Mouse (Mus musculus): ENCODE measurements around the gene Clip3.

The Clip3 gene

DNA sequence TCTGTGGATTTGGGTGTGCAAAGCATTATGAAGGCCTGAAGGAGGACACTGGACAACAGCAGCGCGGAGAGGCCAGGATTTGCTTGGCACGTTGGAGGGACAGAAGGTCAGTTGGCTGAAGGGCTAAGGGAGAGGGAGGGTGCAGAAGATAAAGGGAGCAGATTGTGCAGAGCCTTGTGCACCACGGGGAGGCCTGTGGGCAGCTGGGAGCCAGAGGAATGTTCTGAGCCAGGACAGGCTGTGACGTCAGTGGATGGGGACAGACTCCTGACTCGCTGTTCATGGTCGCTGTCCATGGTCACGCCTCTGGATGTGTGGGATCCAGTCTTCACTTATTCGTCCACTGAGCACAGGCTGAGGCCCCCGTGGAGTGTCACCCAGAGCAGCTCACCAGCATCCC is 3.6 kb downstream of the Clip3 start:
- in situ Hi-C loops (cut with MboI, MseI) = no loop called here

DNA sequence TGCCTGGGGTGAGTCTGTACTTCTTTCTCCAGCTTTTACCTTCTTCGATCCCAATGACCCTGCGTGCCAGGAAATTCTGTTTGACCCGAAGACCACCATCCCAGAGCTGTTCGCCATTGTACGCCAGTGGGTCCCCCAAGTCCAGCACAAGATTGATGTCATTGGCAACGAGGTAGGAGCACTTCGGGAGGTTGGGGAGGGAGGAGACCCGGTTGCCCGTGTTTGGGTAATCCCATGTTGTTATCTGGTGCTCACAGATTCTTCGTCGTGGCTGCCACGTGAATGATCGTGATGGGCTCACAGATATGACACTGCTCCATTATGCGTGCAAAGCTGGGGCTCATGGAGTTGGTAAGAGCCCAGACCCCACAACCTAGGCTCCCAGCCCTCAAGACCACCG is 5.3 kb downstream of the Clip3 start:
- in situ Hi-C loops (cut with MboI, MseI) = no loop called here

DNA sequence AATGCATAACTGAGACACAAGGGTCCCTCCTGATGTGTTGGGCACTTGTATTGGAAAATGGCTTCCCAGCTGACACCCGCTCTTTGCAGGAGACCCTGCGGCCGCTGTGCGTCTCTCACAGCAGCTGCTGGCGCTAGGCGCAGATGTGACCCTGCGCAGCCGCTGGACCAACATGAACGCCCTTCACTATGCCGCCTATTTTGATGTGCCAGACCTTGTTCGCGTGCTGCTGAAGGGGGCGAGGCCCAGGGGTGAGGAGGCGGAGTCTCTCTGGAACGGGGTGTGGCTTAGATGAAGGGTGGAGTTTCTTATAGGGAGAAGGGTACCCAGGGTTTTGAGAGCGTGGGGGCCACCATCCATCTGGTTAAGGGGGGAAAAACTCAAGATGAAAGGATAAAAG is 5.7 kb downstream of the Clip3 start:
- in situ Hi-C loops (cut with MboI, MseI) = no loop called here

DNA sequence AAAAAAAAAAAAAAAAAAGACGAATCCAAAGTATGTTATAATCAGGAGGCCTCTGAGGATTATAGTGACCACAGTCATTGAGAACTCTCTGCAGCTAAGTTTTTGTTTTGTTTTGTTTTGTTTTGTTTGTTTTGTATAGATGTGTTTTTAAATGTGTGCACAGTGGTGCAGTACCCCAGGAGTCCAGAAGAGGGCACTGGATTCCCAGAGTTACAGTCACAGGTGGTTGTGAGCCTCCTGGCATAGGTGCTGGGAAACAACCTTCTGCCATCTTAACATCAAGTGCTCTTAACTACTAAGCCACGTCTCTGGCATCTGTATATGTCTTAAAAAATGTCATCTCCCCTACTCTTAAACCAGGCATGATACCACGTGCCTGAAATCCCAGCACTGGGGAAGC is 9.4 kb downstream of the Clip3 start:
- in situ Hi-C loops (cut with MboI, MseI) = no loop called here

DNA sequence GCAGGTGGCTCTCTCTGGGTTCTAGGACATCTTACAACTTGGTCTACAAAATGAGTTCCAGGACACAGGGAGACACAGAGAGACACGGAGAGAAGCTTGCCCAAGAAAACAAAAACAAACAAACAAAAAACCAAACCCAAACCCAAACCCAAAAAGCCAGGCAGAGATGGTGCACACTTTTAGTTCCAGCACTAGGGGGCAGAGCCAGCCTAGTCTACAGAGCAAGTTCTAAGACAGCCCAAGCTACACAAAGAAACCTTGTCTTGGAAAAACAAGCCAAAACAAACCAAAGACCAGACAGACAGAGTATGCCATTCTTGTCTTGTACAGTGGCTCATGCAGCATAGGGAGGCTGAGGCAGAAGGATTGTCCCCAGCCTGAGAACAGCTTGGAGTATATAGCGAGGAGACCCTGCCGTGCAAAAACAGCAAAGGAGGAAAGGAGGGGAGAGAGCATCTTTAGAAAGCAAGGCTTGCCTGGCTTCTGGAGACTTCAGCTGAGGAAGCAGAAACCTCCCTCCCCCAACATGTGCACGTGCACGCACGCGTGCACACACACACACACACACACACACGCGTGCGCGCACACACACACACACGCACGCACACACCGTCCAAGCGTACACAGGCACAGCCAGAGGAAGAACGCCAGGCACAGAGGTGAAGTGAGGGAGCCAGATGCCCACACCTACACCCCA is 14.7 kb downstream of the Clip3 start:
- in situ Hi-C loops (cut with MboI, MseI) = no loop called here

DNA sequence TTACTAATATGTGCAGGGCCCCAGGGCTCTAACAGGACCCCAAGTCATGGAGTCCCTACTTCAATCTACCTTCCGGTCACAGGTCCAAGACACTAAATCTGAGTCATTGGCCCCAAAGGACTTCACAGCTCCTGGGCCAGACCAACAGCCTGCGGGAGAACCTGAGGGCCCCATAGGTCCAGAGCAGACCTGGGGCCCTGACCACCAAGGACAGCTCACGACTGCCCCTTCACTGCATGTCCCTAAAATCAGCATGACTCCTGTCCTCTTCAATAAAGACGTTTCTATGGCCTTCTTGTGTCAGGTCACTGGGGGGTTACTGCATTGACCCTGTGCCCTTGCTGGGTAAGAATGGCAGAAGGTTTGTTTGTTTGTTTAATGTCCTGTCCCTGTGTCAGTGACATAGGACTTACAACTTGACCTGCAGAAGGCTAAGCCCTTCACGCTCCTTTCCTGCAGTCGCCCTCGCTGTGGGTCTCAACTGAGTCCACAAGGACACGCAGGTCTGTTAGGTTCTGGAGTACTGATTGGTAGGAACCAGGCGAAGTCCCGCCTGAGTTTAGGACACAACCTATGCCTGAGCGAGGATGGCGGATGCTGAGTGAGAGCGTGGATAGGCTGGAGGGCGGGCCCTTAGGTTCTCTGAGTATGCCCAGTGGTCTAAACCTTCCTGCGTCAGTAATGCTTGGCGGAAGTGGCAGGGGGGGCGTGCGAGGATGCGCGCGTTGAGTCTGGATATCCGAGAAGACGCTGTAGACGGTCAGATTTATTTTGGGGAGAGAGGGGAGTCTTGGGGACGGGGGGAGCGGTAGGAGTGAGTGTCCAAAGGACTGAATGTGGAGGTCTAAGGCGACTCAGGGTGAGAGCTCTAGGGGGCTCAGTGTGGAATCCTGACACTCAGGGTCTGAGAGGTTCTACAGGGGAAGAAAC is 16.8 kb downstream of the Clip3 start, which contains the start of gene Alkbh6:
TSS of gene Alkbh6 (plus strand) at position 642 of the 930 bp plus-strand sequence.
- in situ Hi-C loops (cut with MboI, MseI) = no loop called here

DNA sequence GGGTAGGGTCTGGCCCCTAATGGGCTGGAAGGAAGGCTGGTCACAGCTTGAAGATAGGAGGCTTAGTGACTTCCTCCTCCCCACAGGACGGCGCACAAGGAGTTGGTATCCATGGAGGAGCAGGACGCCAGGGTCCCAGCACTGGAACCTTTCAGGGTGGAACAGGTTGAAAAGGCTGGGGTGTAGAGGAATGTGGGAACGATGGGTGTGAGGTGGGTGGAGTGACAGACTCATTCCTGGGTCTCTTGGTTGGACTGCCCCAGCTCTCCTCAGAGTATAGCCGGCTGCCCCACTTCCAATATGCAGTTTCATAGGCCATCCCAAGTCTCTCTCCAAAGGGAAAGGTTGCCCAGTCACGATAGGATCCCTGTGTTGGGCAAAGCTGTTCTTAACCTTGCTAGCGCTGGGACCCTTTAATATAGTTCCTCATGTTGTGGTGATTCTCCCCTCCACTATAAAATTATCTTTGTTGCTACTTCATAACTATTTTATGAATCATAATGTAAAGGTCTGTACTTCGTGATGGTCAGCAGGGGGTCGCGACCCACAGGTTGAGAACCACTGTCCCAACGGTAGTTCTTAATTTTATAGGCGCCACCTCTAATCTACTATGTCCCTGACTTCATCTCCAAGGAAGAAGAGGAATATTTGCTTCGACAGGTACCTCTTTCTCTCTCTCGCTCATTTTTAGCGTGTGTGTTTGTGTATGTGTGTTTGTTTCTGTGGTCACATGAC is 18.0 kb downstream of the Clip3 start:
- in situ Hi-C loops (cut with MboI, MseI) = no loop called here

DNA sequence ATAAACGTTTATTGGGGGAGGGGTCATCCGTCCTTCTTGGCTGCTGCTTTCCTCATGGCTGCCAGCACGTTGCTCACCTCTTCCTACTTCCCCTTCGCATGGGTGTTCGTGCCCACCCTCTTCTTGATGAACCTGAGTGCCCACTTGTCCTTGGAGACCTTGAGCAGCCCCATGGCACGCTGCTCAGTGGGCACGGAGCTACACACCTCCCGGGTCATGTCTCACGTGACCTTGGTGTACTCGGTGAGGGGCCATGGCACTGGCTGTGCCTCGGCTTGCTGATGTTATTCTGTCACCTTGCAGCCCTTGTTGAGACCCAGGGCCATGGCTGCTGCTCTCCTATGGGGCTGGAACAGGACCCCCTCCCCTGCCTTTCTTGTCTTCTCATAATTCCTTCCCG is 18.6 kb downstream of the Clip3 start:
- in situ Hi-C loops (cut with MboI, MseI) = no loop called here

DNA sequence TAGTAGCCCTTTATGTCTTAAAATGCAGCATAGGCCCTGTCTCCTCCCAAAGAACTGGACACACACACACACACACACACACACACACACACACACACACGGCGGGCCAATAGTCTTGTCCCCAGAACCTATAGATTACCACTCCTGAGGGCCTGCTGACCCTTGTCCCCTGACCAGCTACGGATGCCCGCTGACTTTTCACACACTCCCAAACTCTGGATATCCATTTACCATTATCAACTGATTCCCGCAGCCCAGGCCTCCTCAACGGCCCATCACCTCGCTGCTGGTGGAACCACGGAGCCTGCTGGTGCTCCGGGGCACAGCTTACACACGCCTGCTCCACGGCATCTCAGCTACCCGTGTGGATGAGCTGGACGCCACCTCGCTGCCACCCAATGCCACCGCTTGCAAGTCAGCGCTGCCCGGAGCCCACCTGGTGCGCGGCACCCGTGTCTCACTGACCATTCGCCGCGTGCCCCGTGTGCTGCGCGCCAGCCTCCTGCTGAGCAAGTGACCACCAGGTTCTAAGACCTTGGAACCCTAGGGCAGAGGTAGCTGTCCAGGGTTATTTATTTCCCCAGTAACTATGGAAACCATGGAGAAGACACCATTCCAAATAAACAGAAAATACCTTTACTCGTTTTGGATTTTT is 22.3 kb downstream of the Clip3 start:
- in situ Hi-C loops (cut with MboI, MseI) = no loop called here

DNA sequence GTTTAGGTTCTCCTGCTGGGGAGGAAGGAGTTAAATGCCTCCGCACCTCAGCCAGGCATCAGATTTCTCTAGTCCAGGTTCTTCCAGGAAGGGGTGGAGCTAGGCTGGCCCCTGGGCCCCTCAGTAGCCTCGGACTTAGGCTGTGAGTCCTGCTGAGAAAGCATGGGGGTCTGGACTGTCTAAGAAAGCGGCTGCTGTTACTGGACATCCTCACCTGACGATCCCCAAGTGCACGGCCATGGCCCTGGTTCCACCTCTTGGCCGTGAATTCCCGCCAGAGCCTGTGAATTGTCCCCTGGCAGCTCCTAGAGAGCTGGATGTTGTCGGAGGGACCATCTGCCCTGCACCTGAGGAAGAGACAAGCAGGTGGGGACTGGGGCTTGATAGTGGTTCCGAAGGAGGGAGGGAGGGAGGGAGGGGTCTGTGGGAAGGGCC is 23.2 kb downstream of the Clip3 start, which contains the start of gene Syne4:
TSS of gene Syne4 (plus strand) at position 87 of the 435 bp plus-strand sequence.
- in situ Hi-C loops (cut with MboI, MseI) = no loop called here

DNA sequence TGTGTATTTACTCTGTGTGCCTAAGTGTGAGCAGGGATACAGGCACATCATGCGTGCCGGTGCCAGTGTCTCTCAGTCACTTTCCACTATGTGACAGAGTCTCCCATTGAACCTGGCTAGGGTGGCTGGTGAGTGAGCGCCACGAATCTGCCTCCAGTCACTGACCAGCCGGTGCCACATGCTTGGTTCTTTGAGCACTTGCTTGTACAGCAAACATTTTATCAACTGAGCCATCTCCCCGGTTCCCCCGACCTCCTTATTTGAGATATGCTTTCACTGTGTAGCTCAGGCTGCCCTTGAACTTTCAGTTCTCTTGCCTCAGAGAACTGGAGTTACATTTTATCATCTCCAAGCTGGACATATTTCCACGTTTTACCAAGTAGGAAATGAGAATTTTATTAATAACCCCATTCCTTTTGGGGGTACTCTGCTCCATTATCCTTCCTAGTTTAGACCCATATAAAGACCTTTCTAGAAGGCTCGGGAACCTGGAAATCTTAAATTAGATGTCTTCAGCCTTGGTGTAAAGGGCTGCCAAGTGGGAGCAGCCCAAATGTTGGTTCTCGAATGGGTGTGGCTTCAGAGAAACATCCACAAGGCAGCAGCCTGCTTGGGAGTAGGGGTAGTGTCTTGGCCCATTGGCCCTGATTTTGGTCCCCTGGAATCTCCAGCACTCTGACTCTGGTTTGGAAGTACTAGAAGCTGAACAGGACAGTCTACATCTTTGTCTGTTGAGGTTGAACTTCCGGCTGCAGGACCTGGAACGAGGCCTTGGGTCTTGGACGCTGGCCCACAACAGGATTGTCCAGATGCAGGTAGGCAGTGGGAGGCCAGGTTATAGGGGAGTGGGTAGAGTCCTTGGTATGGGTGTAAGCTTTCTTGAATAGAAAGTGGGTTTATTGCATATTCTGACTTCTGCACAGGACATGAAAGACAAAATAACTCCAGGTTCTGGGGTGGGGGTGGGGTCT is 24.3 kb downstream of the Clip3 start:
- in situ Hi-C loops (cut with MboI, MseI) = no loop called here

DNA sequence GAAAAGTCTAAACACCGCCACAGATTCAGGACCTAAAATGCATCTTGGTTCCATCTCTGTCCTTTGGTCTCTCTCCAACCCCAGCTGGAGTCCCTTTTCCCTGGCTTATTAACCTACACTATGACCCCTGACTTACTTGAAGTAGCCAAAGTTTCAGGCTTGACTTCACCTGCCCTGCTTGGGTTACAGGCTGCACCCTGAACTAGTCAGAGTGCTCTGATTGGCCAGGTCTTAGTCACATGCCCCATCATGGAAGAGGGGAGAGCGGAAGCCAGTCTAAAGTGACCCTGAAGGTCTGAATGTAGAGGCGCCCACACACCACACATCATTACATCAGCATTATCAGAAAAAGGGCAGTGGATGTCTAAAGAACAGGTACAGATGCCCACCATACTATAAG is 26.6 kb downstream of the Clip3 start:
- in situ Hi-C loops (cut with MboI, MseI) = no loop called here

DNA sequence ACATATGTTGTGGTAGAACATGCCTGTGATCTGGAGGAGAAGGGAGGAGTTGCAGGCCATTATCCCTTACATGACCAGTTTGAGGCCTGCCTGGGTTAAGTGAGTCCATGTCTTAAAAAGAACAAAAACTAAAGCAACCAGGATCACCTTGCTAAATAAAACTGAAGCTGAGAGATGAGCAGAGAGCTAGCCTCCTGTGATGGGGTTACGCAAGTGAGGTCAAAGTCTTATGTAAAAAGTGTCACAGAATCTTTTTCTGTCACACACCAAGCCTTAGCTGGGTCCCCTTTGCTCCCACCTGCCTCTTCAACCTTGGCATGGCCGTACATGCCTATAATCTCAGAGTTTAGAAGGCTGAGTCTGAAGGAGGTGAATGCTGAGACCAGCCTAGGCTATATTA is 29.4 kb downstream of the Clip3 start:
- in situ Hi-C loops (cut with MboI, MseI) = no loop called here

DNA sequence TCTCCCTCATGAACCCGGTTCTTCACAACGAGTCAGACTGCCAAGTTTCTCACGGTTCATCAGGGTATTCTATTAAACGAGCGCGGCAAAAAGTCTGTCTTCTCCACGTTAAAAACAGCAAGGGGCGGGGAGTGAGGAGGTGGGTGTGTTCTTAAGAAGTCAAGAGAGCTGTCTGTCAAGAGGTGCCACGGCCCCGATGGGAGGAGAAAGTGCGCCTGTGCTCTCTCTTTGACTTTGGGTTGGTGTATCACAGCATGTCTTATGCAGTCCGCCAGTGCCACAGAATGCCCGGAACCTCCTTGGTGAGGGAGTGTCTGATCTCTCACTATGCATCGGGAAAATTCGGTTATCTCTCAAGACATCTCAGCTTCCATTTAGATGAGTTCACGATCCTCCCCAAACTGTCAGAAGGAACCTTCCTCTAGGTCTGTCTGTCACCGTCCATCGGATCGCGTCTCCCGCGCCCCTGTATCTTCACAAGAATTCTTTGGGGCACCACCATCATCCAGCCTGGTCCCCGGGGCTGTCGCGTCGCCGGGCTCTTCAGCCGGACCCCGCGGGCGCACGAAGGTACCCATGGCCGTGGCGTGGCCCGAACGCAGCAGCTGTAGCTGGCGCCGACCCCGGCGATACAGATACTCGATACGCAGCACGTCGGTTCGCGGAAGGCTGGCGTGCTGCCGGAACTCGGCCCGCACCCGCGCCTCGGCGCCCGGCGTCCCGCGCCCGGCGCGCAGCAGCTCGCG is 30.2 kb downstream of the Clip3 start, which contains the start of gene E130208F15Rik:
TSS of gene E130208F15Rik (plus strand) at position 202 of the 746 bp plus-strand sequence.
- in situ Hi-C loops (cut with MboI, MseI) = no loop called here

DNA sequence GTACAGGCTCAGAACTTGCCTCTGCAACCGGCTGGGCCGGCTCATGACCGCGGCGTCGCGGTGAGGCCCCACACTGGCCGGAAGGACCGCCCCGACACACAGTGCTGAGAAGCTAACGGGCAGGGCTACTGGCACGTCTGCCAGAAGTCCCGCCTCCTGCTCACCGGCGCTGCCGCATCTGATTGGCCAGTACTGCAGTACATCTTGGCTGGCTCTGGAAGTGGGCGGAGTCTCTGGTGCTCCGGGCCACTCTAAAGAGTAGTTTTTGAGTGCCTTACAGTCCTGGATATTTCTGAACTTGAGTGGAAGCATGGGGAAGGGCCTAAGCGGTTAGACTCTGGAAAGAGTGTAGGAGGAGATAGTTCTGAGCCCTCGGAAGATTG is 30.7 kb downstream of the Clip3 start:
- in situ Hi-C loops (cut with MboI, MseI) = no loop called here

DNA sequence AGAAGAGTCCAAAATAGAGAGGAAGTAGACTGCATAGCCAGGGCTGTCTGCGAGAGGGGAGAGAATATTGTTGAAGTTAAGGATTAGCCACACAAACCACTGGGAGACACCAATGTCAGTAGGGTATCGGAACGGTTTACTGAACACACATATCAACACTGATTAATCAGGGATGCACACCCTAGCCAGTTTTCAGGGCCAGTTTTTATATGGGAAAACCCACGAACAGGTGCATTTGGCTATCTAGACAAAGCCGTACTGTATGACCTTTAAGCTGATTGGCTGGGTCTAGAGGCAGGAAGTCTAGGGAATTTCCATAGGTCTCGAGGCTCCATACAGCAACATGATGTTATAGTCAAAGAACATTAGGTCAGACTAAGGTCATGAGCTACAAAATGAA is 31.3 kb downstream of the Clip3 start:
- in situ Hi-C loops (cut with MboI, MseI) = no loop called here

DNA sequence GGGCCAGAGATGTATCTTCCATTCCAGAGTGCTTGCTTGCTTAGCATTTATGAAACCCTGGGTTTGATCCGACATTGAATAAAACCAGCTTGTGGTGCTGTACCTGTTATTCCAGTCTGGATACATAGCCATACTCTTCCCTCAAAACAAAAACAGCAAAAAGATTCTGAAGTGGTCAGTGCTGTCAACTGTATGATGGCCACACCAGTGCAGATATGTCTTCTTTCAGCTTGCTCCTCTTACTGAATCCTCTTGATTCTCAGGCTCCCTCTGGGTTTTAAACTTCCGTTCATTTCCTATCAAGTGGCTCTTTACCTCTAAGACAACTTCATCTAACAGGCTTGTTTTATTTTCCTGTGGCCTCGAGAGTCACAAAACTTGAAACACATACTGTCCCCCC is 32.3 kb downstream of the Clip3 start, which contains the start of gene Sdhaf1:
TSS of gene Sdhaf1 (minus strand) at position 101 of the 400 bp plus-strand sequence.
- in situ Hi-C loops (cut with MboI, MseI) = no loop called here

DNA sequence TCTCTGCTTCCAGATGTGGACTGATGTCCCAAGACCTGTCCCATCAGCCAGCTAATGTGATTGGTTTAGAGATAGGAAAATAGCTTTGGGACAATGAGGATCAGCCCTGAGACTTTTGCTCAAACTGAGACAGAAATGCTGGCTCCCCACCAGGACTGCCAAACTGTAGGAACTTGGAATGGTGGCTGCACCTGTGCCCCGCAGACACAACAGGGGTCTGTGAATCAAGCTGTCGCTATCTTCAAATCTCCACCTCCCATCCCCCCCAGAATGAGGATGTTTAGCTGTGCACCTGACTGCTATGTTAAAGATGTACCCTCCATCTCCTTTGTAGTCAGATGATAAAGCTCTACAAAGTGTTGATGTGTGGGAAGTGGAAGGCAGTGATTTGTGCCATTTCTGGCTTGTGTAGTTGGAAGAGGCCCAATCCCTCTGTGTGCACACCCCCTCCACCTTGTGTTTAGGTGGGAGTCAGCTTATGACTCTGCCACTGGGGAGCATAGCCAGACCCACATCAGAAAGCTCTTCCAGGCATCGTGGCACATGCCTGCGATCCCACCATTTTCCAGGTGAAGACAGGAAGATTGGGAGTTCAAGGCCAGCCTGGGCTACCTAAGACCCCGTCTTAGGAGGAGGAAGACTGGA is 32.9 kb downstream of the Clip3 start:
- in situ Hi-C loops (cut with MboI, MseI) = no loop called here

DNA sequence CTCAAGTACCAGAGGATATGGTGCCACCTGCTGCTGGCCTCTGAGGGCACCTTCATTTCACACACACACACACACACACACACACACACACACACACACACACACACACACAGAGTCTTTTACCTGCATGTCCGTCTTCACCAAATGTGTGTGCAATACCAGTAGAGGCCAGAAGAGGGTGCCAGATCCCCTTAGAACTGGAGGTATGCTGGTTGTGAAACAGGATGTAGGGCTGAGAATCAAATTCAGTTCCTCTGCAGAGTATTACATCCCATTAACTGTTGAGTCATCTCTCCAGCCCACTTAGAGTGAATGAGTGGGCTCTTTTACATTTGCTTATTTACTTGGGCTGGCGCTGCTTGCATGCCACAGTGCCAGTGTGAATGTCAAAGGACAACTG is 33.8 kb downstream of the Clip3 start:
- in situ Hi-C loops (cut with MboI, MseI) = no loop called here

Data from T-helper 1 cell (primary cell).